Mouse (Mus musculus) gastrocnemius, adult 8-10 months (tissue): ENCODE measurements around the gene Ppef2. TPM values are rescaled to one million over a fixed set of nuclear protein-coding genes. Genes with fewer than 3 reads are reported as not detected.

Experiments
- DNase-seq, 2 experiments: peaks; one replicate each; pipeline ENCODE4 v3.0.0; 2022; ENCODE audit warnings: low spot score in 2 of 2
- total RNA-seq, 4 experiments: library from RNA; stranded (reverse); gene quantifications; 2 replicates each; pipeline ENCODE4 v1.2.4; 2022

Gene Ppef2
- total RNA-seq, result under 1 TPM in 1 of 4 experiments, not detected in 3; 0.19 TPM

DNA sequence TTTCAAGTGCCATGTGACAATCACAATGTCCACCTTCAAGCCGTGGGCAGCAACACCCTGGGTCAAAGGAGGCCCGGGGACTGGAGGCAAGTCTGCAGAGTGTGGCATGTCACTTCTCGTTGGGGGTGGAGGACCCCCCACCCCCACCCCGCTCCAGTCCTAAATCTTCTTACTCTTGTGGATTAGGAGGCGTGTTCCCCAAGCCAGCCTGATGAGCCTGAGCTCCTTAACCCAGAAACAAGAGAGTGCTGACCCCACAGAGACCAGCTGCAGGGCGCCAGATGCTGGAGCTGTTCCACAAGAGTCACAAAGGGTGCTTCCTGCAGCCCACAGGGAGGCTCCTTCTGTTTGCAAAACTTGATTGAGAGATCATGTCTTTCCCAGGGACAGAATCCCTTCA, at the start of gene Ppef2:
Gene Ppef2, minus strand, starts transcription at position 61 of the 400 bp plus-strand sequence.
- no peak for DNase-seq

DNA sequence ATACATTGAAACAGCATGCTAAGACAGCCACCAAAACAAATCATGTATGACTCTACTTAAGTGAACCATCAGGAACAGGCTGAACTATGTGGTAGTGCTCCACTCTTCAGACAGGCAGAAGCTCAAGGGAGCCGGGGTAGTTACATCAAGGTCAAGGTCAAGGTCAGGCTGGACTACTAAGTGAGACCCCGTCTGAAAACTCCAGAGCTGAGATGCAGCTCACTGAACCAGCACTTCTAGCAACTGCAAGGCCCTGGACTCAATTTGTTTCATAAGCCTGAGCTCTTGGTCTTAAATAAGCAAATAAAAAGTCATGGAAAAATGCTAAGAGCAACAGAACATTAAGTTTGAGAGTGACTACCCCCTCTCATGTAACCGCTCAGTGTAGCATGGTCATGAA, 48.2 kb upstream of the Ppef2 start:
- DNase-seq, result no peak

DNA sequence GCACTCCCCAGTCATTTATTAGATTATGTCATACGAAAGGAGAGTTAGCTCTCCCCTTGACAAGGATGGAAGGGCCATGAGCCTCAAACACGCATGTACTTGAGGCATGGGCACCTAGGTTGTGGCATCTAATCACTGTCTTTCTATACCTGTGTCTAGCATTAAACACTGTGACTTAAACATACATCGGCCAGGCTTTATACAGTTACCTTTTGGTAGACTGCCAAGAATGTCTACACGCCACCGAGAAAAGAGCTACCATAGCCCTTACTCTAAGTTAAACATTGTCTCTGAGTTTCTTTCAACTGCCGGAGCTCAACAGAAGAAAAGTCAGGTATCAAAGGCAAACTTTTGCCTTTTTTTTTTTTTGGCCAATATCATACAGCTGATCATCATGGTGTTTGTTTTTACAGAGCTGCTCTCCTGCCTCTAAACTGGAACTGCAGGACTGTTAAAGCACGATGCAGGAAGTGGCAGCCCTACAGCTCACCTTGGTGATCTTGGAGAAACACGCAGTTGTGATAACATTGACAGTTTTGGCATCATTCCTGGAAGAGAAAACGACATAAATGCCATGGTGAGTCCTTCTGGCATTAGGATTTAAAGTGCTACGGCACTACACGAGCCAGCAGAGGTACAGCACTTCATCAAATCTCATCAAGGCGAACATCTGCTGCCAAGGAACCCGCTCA, 46.2 kb upstream of the Ppef2 start:
- no peak for DNase-seq

DNA sequence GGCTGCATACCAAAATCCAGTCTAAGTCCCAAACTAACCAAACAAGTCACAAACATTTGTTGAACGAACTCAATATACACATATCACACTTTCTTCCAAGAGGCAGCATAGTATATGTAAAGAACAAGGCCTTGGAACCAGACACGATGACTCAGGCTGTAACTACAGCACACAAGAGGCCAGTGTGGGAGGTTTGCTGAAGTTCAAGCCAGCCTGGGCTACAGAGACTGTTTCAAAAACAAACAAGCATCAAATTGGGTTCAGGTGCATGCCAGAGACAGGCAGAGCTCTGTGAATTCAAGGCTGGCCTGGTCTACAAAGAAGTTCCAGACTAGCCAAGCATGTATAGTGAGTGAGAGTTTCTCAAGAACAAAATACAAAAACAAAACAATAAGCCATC, 38.4 kb upstream of the Ppef2 start:
- DNase-seq, result no peak

DNA sequence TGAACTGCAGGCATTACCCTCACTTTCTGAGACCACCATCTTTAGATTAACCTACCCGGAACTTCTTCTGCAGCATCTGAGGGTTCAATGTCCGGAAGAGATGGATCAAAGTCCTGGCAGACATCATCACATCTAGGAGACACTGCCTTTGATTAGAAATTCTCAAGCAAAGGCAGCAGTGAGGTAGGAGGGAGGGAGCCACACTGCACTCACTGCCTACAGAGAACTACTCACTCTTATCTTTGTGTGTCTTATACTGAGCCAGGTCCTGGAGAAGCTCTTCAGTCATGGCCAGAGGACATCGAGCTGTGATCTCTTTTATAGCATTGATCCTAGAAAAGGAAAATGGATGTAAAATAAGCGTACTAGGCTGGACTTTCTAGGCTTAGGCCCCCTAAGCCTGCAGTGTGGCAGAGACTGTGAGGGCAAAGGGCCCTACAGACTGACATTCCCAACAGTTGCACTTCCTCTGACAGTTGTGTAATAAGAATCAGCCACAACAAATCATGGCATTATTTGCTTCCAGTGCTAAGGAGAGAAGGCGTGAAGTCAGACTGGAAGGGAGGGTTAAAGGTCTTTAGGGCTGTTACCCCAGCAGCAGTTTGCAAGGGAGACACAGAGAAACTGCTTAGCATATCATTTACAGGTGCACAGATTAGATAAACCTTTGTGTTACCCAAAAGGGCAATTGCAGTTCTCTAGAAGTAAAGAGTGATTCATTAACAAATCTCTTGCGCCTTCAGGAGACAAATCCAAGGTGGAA, 35.8 kb upstream of the Ppef2 start:
- no peak for DNase-seq

DNA sequence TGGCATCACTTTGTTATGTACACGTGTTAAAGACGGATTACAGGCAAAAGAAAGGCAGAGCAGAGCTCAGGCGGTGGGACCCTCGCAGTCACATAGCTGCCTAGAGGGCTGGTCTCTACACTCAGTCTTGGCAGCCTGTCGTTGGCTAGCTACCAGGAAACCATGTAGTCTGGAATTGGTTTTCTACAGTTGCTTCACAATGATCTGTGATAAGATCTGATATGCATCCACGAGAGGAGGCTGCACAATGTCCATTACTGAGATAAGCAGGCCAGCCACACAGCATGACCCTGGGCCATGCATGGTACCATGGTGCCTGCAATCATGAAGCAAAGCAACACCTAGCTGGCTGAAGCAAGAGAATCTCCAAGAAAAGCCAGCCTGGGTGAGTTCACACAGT, 31.8 kb upstream of the Ppef2 start:
- DNase-seq, result no peak

GRCm38 (mm10) chr5:92283107-92283506, 27.0 kb upstream of the Ppef2 start:
- DNase-seq, result no peak

GRCm38 (mm10) chr5:92282571-92282970, 26.5 kb upstream of the Ppef2 start:
- no peak for DNase-seq

DNA sequence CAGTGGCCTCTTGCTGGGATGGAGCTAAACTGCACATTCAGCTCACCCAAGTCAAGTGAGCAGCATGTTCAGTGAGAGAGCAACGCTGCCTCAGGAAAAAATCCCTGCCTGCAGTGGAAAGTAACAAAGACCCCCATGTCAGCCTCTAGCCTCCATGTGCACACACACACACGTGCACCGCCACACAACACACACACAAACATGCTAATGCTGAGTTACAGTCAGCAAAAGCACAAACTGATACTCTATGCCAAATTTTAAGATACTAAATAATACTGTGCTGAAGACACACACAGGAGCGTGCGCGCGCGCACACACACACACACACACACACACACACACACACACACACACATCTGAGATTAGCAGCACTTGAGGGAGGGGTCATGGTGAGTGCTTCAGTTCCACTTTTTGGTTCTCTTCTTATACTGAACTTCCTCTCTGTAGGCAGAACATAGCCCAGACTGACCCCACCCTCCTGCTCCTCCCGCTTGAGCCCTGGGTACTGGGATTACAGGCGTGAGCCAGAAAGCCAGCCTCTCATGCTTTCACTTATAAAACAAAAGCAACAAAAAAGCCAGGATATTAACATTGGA, 23.0 kb upstream of the Ppef2 start:
- no peak for DNase-seq

DNA sequence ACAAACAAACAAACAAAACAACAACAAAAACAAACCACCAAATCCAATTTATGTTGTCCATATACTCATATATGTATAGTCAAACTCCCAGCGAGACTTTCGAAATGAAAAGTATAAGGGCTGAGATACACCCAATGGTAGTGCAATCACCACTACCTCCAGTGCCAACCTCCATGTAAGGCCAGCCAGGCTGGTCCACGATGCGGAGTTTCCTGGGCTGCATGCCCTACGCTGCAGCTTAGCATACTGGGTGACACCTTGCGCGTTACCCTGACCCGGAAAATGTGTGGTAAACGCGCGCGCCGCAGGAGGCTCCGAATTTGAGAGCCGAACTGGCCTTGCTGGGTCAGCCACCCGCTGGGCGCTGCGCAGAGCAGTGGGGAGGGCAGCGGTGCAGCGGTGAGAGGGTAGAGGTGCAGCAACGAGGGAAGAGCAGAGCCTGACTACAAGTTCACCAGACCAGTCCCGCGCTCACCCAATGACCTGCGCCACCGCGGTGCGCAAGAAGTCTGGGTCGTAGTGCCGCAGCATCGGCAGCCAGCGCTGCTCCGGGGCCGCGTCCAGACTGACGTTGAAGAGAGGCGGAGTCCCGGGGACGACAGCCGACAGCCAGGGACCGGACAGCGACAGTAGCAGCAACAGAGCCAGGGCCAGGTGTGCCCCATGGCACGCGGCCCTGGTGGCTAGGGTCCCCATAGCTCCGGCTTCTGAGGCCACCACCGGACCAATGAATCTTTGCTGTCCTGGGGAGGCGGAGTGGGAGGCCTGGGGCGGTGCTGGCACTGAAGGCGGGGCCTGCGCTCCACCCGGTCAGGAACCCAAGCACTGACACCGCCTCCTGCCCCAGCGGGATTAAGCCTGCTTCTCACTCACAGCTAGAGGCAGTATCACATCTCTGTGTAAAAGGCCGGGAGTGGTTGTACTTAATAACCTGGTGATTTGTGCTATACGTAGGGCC, 21.6 kb upstream of the Ppef2 start, which contains the start of gene Naaa:
Gene Naaa, minus strand, starts transcription at position 734 of the 958 bp plus-strand sequence.
- DNase-seq, result peak; percentile 89 to 90

GRCm38 (mm10) chr5:92270496-92270895, 14.4 kb upstream of the Ppef2 start:
- no peak for DNase-seq

GRCm38 (mm10) chr5:92263761-92264359, 7.8 kb upstream of the Ppef2 start:
- DNase-seq, result no peak

DNA sequence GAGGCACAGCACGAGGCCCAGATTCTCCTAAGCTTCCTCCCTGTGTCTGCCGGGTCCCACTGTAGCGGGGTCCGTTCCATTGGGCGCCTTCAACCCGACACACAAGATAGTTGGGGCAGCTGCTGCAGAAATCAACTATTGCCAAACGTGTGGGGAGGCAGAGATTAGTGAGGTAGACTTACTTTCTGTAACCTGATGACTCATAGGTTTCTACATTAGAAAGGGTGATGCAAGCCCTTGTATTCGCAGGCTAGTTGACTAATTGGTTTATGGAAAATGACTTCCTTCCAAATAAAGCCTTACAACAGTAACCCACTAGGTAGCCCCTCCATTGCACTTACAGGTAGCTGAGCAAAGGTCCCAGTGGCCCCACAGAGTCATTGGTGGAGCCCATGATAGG, 6.6 kb upstream of the Ppef2 start:
- DNase-seq, result no peak

DNA sequence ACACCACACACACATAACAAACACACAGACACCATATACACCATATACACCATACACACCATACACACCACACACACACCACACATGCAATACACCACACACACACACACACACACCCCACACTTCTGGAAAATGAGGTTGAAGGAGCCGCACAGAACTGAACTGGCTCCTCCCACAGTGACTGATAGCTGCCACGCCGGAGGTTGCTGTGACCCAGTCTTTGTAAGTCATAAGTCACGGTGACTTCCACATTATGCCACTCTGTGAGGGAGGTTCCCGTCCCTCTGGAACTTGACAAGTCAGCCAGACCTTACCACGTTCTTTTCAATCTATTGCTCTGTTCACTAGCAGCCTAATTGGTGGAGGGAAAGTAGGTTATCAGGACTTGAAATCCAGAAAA, 1.6 kb downstream of the Ppef2 start:
- no peak for DNase-seq

GRCm38 (mm10) chr5:92252797-92253343, 3.2 kb downstream of the Ppef2 start:
- DNase-seq, result no peak

DNA sequence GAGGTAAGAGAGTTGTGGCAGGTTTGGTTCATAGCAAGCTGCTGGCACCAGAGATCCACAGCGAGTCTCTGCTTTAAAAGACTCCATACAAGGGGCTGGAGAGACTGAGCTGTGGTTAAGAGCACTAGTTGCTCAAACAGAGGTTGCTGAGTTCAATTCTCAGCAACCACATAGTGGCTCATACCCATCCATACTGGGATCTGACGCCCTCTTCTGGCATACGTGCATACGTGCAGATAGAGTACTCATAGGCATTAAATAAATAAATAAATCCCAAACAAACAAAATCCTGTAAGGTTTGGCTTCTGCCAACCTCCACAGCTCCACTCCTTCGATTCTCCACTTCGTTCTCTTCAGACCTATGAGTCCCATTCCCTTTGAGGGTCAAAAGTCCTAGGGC, 4.0 kb downstream of the Ppef2 start:
- DNase-seq, result no peak

- no peak for DNase-seq
Measured at GRCm38 (mm10) chr5:92248614-92249013, 7.5 kb downstream of the Ppef2 start.

GRCm38 (mm10) chr5:92245483-92245882, 10.6 kb downstream of the Ppef2 start:
- DNase-seq, result no peak

DNA sequence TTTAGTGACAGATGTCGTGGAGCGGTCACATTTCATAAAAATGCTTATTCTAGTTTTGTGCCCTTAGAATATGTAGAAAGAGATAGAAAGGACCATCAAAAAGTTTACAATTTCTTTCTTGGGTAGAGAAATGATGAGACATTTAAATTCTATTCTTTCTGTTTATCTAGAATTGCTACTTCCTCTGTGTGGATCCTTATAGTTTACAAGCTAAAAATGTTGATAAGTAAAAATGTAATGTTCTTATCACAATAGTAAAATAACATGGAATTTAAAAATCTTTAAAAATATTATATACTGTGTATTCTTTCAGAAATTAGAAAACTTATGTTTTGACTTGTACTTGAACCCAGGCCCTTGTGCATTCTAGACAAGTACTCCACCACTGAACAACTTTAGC, 11.2 kb downstream of the Ppef2 start:
- no peak for DNase-seq

- no peak for DNase-seq
Measured at GRCm38 (mm10) chr5:92240769-92241168, 15.3 kb downstream of the Ppef2 start.
